Mouse (Mus musculus) neutrophil, adult 65 days (primary cell): ENCODE results near the gene Mvk. TPM values are rescaled to one million over a fixed set of nuclear protein-coding genes. Genes with fewer than 3 reads are reported as not detected.

Experiments used
- total RNA-seq: library from RNA; stranded (reverse); gene quantifications from 2 replicates; pipeline ENCODE4 v1.2.4, GENCODE M21; 2023

The Mvk gene
- 7.4 and 8.3 TPM in 2 replicates for total RNA-seq

GRCm38 (mm10) chr5:114443566-114444367 lies at the start of gene Mvk, which contains the start of gene Mmab:
Mvk (plus strand) TSS chr5:114444269.
Mmab (minus strand) TSS chr5:114444060.

Other genes with a start within 250 kb of the Mvk start
- gene Foxn4, start 170.5 kb upstream of the Mvk start, total RNA-seq: not detected in 2 replicates
- gene Myo1h, start 155.1 kb upstream of the Mvk start, total RNA-seq: 1.4 and 3.4 TPM in 2 replicates
- 127 and 154 TPM in 2 replicates for gene Kctd10, start 63.8 kb upstream of the Mvk start, total RNA-seq
- 51.0 and 52.4 TPM in 2 replicates for gene Ube3b, start 63.7 kb upstream of the Mvk start, total RNA-seq
- gene Mmab, start 209 bp upstream of the Mvk start, total RNA-seq: 2.0 and 2.4 TPM in 2 replicates
- gene Fam222a, start 123.7 kb downstream of the Mvk start, total RNA-seq: 0.25 and 0.61 TPM in 2 replicates
- gene Trpv4, start 214.2 kb downstream of the Mvk start, total RNA-seq: 1.4 and 2.2 TPM in 2 replicates
- 72.0 and 83.2 TPM in 2 replicates for gene Gltp, start 246.7 kb downstream of the Mvk start, total RNA-seq